Mouse (Mus musculus) forebrain, embryonic 13.5 days (tissue): Measurements from ENCODE around the gene Gpr35. TPM values are rescaled to one million over a fixed set of nuclear protein-coding genes. Genes with fewer than 3 reads are reported as not detected.

Experiments used
- ATAC-seq: fragments of 200-750 bp; cut with Nextera tagmentation; 2 replicates; pipeline ENCODE4 v1.8.0; 2017
- H3K27ac ChIP-seq: fragments of 300-500 bp; sonication (generic); 2 replicates; pipeline ENCODE4 v1.5.1; 2015; ENCODE audit warnings: inconsistent platforms, mild to moderate bottlenecking, moderate library complexity
- H3K27me3 ChIP-seq: fragments of 300-500 bp; sonication (generic); 2 replicates; pipeline ENCODE4 v1.6.1; 2015; ENCODE audit warnings: mild to moderate bottlenecking, inconsistent platforms
- H3K36me3 ChIP-seq: fragments of 300-500 bp; sonication (generic); 2 replicates; pipeline ENCODE4 v1.6.1; 2015; ENCODE audit warnings: mild to moderate bottlenecking, inconsistent platforms; ENCODE audit not compliant: poor library complexity, severe bottlenecking
- H3K4me1 ChIP-seq: fragments of 300-500 bp; sonication (generic); 2 replicates; pipeline ENCODE4 v1.6.1; 2015; ENCODE audit warnings: inconsistent platforms
- H3K4me2 ChIP-seq: fragments of 300-500 bp; sonication (generic); 2 replicates; pipeline ENCODE4 v1.6.1; 2015; ENCODE audit warnings: inconsistent platforms, mild to moderate bottlenecking, moderate library complexity
- H3K4me3 ChIP-seq: fragments of 300-500 bp; sonication (generic); 2 replicates; pipeline ENCODE4 v1.5.1; 2015; ENCODE audit warnings: mild to moderate bottlenecking, inconsistent platforms
- H3K9ac ChIP-seq: fragments of 300-500 bp; sonication (generic); 2 replicates; pipeline ENCODE4 v1.6.1; 2015; ENCODE audit warnings: mild to moderate bottlenecking, inconsistent platforms
- H3K9me3 ChIP-seq: fragments of 300-500 bp; sonication (generic); replicated peaks from 2 replicates; pipeline ENCODE4 v1.6.1; 2016; ENCODE audit warnings: inconsistent platforms
- WGBS: fragments of 180-500 bp; shearing (Covaris S2); methylation state at CpG from one replicate; pipeline ENCODE4 v1.1.7; 2015; 5-methylcytosine and 5-hydroxymethylcytosine counted together
- polyA plus RNA-seq: library from polyadenylated mRNA; unstranded; fragments of >200 nt; fragmentation: Nextera tagmentation; extraction: Ambion mirVana; gene quantifications from 2 replicates; pipeline ENCODE4 v1.2.1, GENCODE M21; 2015

Gpr35 gene
- polyA plus RNA-seq, 1 experiment from 2014 or later = 0.46 TPM

DNA sequence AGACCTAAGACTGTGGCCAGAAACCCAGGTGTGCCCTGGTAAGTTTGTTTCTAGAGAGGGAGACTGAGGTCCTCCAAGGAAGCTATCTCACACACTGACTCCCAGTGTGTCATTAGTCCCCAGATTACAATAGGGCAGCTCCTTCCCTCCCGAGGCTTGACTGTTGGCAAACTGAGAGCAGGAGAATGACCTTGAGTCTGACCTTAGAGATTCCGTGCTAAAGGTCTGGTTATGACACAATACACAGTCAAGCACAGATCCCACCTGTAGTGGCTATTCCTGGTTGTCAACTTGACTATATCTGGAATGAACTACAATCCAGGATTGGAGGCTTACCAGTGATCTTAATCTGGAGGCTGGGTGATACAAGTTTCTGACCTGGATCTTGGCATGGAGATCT lies 79.4 kb downstream of the Gpr35 start:
- H3K27me3 ChIP-seq = no peaks in the 10 kb centered on the region
- H3K9me3 ChIP-seq = no peaks in the 10 kb centered on the region
- ATAC-seq = no peak
- no peak overlapping the region for H3K27ac ChIP-seq
- no peak overlapping the region for H3K4me2 ChIP-seq
- no peak overlapping the region for H3K4me3 ChIP-seq
- H3K36me3 ChIP-seq = peaks cover 98% of the 10 kb centered on the region
- 81% methylated on average over 2 of the region's 2 CpGs for WGBS
- no peak overlapping the region for H3K9ac ChIP-seq
- H3K4me1 ChIP-seq = no peaks in the 10 kb centered on the region

DNA sequence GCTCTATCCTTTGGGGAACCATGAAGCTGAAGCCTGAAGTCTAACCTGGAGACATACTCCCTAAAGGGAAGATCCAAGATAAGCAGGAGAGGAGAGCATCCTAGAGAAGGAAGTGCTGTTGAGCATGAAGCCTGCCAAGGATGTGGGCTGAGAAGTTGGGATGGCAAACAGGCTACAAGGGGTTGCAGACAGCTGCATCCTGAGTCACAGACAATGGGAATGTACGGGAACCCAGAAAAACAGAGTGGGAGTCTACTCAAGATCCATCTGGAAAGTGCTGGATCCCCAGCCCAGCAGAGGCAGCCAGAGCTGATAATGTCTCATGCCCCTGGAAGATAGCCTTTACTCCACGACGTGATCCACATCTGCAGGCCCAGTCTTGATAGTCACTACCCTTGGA lies 80.5 kb downstream of the Gpr35 start:
- Histone ChIP-seq H3K4me1 (no peaks in the 10 kb centered on the region), H3K36me3 (peaks cover 98% of the 10 kb centered on the region), H3K27ac (no peak overlapping the region), H3K4me2 (no peak overlapping the region), H3K9me3 (no peaks in the 10 kb centered on the region), H3K9ac (no peak overlapping the region), H3K27me3 (no peaks in the 10 kb centered on the region), H3K4me3 (no peak overlapping the region)
- 96% methylated on average over 3 of the region's 3 CpGs for WGBS
- ATAC-seq = no peak

DNA sequence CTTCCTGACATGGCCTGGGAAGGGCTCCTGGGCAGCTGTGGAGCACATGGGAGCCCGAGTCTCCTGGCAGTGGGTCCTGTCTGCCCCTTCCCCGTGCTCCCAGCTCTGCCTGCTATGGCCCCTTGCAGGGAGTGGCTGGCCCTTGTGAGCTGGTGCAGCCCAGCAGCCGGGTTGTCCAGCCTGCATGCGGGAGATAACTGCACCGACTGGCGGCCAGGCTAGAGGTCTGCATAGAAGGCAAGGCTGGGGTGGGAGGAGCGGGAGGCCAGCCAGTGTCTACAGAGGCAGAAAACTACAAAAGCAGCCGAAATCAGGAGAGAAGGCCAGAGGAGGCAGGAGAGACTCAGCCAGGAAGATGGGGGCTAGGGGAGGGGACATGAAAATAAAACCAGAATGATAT lies 83.3 kb downstream of the Gpr35 start:
- no peak overlapping the region for H3K4me2 ChIP-seq
- 76% methylated on average over 8 of the region's 8 CpGs for WGBS
- H3K4me1 ChIP-seq = no peaks in the 10 kb centered on the region
- no peaks in the 10 kb centered on the region for H3K27me3 ChIP-seq
- no peak overlapping the region for H3K27ac ChIP-seq
- ATAC-seq = no peak
- no peak overlapping the region for H3K9ac ChIP-seq
- no peaks in the 10 kb centered on the region for H3K9me3 ChIP-seq
- H3K4me3 ChIP-seq = no peak overlapping the region
- H3K36me3 ChIP-seq = peaks cover 98% of the 10 kb centered on the region

DNA sequence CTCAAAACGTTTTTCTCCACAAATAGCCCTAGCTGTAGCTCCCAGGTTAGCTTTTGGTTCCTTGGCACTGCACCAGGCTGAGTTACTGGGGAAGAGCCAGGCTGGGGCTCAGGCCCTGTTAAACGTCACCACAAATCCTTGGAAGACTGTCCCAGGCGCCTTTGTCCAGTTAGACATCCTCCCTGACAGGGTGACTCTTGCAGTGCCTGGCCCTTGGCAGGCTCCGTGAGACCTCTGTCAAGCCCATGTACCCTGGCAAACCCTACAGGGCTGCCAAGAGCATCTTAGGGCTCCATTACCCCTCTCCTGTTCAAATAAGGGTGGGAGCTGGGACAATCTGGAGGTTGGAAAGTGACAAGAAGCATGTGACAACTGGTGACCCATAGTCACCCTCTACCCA lies 85.3 kb downstream of the Gpr35 start:
- no peaks in the 10 kb centered on the region for H3K4me1 ChIP-seq

More for the DNA sequence above, 85.3 kb downstream of the Gpr35 start:
- Histone ChIP-seq H3K27me3 (no peaks in the 10 kb centered on the region), H3K27ac (no peak overlapping the region), H3K4me3 (no peak overlapping the region), H3K9me3 (no peaks in the 10 kb centered on the region), H3K36me3 (peaks cover 98% of the 10 kb centered on the region), H3K9ac (no peak overlapping the region), H3K4me2 (no peak overlapping the region)
- 82% methylated on average over 4 of the region's 4 CpGs for WGBS
- ATAC-seq = no peak

Other genes starting within 250 kb of the Gpr35 start
- 115 and 117 TPM in 2 replicates for gene Gpc1, start 119.2 kb upstream of the Gpr35 start, polyA plus RNA-seq
- gene Ankmy1, start 48.0 kb upstream of the Gpr35 start, polyA plus RNA-seq = 0.71 and 1.4 TPM in 2 replicates
- 16.6 and 17.5 TPM in 2 replicates for gene Dusp28, start 43.9 kb upstream of the Gpr35 start, polyA plus RNA-seq
- 18.6 and 20.5 TPM in 2 replicates for gene Rnpepl1, start 40.1 kb upstream of the Gpr35 start, polyA plus RNA-seq
- 51.7 and 54.3 TPM in 2 replicates for gene Capn10, start 16.5 kb upstream of the Gpr35 start, polyA plus RNA-seq
- not detected in 2 replicates for gene Aqp12, start 55.5 kb downstream of the Gpr35 start, polyA plus RNA-seq
- gene Kif1a, start 151.1 kb downstream of the Gpr35 start, polyA plus RNA-seq = 205 and 224 TPM in 2 replicates
- gene Agxt, start 184.4 kb downstream of the Gpr35 start, polyA plus RNA-seq = not detected in 2 replicates
- gene 2310007B03Rik, start 210.1 kb downstream of the Gpr35 start, polyA plus RNA-seq = 0.08 and 0.16 TPM in 2 replicates
- 0.10 and 0.20 TPM in 2 replicates for gene Crocc2, start 217.9 kb downstream of the Gpr35 start, polyA plus RNA-seq